In the genomic region with DNA sequence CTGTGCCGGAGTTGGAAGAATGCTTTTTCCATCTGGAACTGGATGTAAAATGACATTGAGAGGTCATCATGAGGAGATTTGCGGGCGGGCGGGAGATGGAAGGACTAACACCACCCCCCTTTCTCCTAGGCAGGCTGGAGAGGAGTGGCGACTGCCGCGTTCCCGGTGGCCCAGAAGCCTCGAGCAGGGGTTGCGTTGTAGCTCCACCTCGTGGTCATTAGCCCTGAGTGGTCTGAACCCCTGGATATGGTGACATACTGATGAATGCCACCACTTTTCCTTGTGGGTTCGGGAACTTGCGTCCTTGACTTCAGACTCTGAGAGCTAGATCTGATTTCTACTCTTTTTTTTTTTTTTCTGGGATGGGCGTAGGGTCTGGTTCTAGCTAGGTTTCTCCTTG, we compare ENCODE assay signal across 9 mouse cellular contexts. TPM values are rescaled to one million over a fixed set of nuclear protein-coding genes. Genes with fewer than 3 reads are reported as not detected.
DNase-seq lines count a peak whose midpoint lies in the region; ATAC-seq lines count a peak whose summit lies in the region.
"Had no signal": no experiment of that assay in that cellular context is flagged by ENCODE, and none has a peak within 500 bp of the region (broad histone marks: within the 10 kb centered on the region; RNA-seq: fewer than 3 reads in every experiment).

No protein-coding gene starts in this region.

- H3K36me3 ChIP-seq in embryonic facial prominence, embryonic 12.5 days, result no peaks in the 10 kb centered on the region
- no peaks in the 10 kb centered on the region for H3K36me3 ChIP-seq in limb, embryonic 10.5 days
- no peaks in the 10 kb centered on the region for H3K36me3 ChIP-seq in midbrain, embryonic 10.5 days

- 0 out of 2 replicates have a peak, but pooled peaks cover 10% of the 10 kb centered on the region for H3K27me3 ChIP-seq in embryonic facial prominence, embryonic 12.5 days
- H3K27me3 ChIP-seq in limb, embryonic 10.5 days (ENCODE audit: low read depth, poor library complexity, severe bottlenecking), result peaks cover 89% of the 10 kb centered on the region
- H3K27me3 ChIP-seq in midbrain, embryonic 10.5 days (ENCODE audit: low read depth, poor library complexity, severe bottlenecking), result peaks cover 79% of the 10 kb centered on the region

- H3K4me2 ChIP-seq in embryonic facial prominence, embryonic 12.5 days (replicated peaks), result peak overlapping the region; percentile 51

- H3K9me3 ChIP-seq in embryonic facial prominence, embryonic 12.5 days, result no peaks in the 10 kb centered on the region
- H3K9me3 ChIP-seq in limb, embryonic 10.5 days (replicated peaks), result no peaks in the 10 kb centered on the region
- no peaks in the 10 kb centered on the region for H3K9me3 ChIP-seq in midbrain, embryonic 10.5 days (replicated peaks)

- peak; percentile 17 to 29 for DNase-seq in urinary bladder, adult 18-20 months (ENCODE audit: low spot score in 2 of 2)
- no peak for DNase-seq in urinary bladder, adult 2 months (ENCODE audit: low spot score)
- DNase-seq in heart, adult 18-20 months, result peak; percentile 64 to 72
- DNase-seq in kidney, adult 11 months, result peak; percentile 42
- peak; percentile 53 for DNase-seq in limb, embryonic 10.5 days (ENCODE audit: low spot score)
- DNase-seq in midbrain, embryonic 10.5 days (ENCODE audit: low spot score), result peak; percentile 52
- peak; percentile 26 for DNase-seq in skeletal muscle tissue, adult 2 months (ENCODE audit: low read depth, low spot score)

- 0 out of 2 replicates have a peak, but pooled peaks have one; percentile 47 for ATAC-seq in embryonic facial prominence, embryonic 12.5 days (ENCODE audit: insufficient number of reproducible peaks, insufficient read depth, low FRiP score, low TSS enrichment)
- ATAC-seq: Patski had no signal

- peak overlapping the region; percentile 29 for H3K4me3 ChIP-seq in embryonic facial prominence, embryonic 12.5 days
- peak overlapping the region; percentile 46 for H3K4me3 ChIP-seq in limb, embryonic 10.5 days
- peak overlapping the region; percentile 37; the same call in 1 of the 2 replicates for H3K4me3 ChIP-seq in midbrain, embryonic 10.5 days

- no peak overlapping the region for H3K9ac ChIP-seq in embryonic facial prominence, embryonic 12.5 days

- H3K4me1 ChIP-seq in embryonic facial prominence, embryonic 12.5 days, result no peaks in the 10 kb centered on the region
- H3K4me1 ChIP-seq in limb, embryonic 10.5 days, result no peaks in the 10 kb centered on the region
- H3K4me1 ChIP-seq in midbrain, embryonic 10.5 days, result peaks cover 7% of the 10 kb centered on the region

- whole genome bisulfite sequencing in embryonic facial prominence, embryonic 12.5 days, result 18% methylated on average over 14 of the region's 14 CpGs
- 15% methylated on average over 14 of the region's 14 CpGs for whole genome bisulfite sequencing in limb, embryonic 10.5 days
- WGBS in midbrain, embryonic 10.5 days, result 22% methylated on average over 14 of the region's 14 CpGs

- no peak overlapping the region for H3K27ac ChIP-seq in embryonic facial prominence, embryonic 12.5 days
- H3K27ac ChIP-seq in limb, embryonic 10.5 days, result no peak overlapping the region
- no peak overlapping the region for H3K27ac ChIP-seq in midbrain, embryonic 10.5 days (replicated peaks)

RNA-seq across cellular contexts. Expression of gene Gdpd2, which starts 9.2 kb away (rescaled TPM):
- 0.28 and 0.45 TPM in 2 replicates for polyA plus RNA-seq in urinary bladder, adult 2 months (2012; rRNA removed)
- polyA plus RNA-seq in embryonic facial prominence, embryonic 12.5 days (2016; fragmentation: Nextera tagmentation; extraction: Ambion mirVana), result 2.7 and 3.4 TPM in 2 replicates
- total RNA-seq in heart, adult 18-20 months (2021), result under 1 TPM in 1 of 2 experiments, not detected in 1; 0.36 TPM
- polyA plus RNA-seq in limb, embryonic 10.5 days (2016; fragmentation: Nextera tagmentation; extraction: Ambion mirVana), result 1.4 and 1.5 TPM in 2 replicates
- polyA plus RNA-seq in midbrain, embryonic 10.5 days (2016; fragmentation: Nextera tagmentation; extraction: Ambion mirVana), result 10.8 and 14.8 TPM in 2 replicates

RNA-seq across cellular contexts. Expression of gene Dlg3, which starts 28.6 kb away (rescaled TPM):
- 29.3 and 33.7 TPM in 2 replicates for polyA plus RNA-seq in urinary bladder, adult 2 months (2012; rRNA removed)
- polyA plus RNA-seq in embryonic facial prominence, embryonic 12.5 days (2016; fragmentation: Nextera tagmentation; extraction: Ambion mirVana), result 13.4 and 14.2 TPM in 2 replicates
- total RNA-seq in heart, adult 18-20 months (2021), result 1 to 10 TPM; 2.1 to 2.8 TPM
- 15.7 and 17.4 TPM in 2 replicates for polyA plus RNA-seq in limb, embryonic 10.5 days (2016; fragmentation: Nextera tagmentation; extraction: Ambion mirVana)
- polyA plus RNA-seq in midbrain, embryonic 10.5 days (2016; fragmentation: Nextera tagmentation; extraction: Ambion mirVana), result 13.8 and 14.9 TPM in 2 replicates
